Mouse (Mus musculus) thymus, adult 2 months (tissue): ENCODE data around the gene Fam178b.

ENCODE experiments used
- CTCF ChIP-seq: fragments of 200-500 bp; IDR thresholded peaks from 2 replicates; pipeline ENCODE4 v1.5.1; 2012; ENCODE audit warnings: mild to moderate bottlenecking, control low read depth, low read length, moderate library complexity, borderline replicate concordance; ENCODE audit not compliant: control insufficient read depth, poor library complexity, insufficient read depth; ENCODE audit errors: extremely low read depth
- POLR2A ChIP-seq: fragments of 200-500 bp; IDR thresholded peaks from 2 replicates; pipeline ENCODE4 v1.6.1; 2012; ENCODE audit warnings: mild to moderate bottlenecking, low read length, control low read depth, moderate library complexity; ENCODE audit not compliant: control insufficient read depth, poor library complexity, insufficient read depth; ENCODE audit errors: extremely low read depth

GRCm38 (mm10) chr1:36534595-36535058, 148.4 kb downstream of the Fam178b start:
- TF ChIP-seq POLR2A, result no peak
- no peak for TF ChIP-seq CTCF
